Mouse (Mus musculus) megakaryocyte, embryonic 14.5 days (primary cell): Measurements from ENCODE around the gene Ube2h. TPM values are rescaled to one million over a fixed set of nuclear protein-coding genes. Genes with fewer than 3 reads are reported as not detected.

Experiments used
- H3K27me3 ChIP-seq: replicated peaks from 2 replicates; pipeline ENCODE3; 2012; ENCODE audit warnings: inconsistent platforms
- H3K36me3 ChIP-seq: replicated peaks from 2 replicates; pipeline ENCODE3; 2012; ENCODE audit warnings: low read length, inconsistent platforms, mixed read lengths
- H3K4me1 ChIP-seq: 2 replicates; pipeline ENCODE4 v1.6.1; 2012; ENCODE audit warnings: inconsistent platforms
- H3K4me3 ChIP-seq: replicated peaks from 2 replicates; pipeline ENCODE3; 2012; ENCODE audit warnings: moderate library complexity, mild to moderate bottlenecking, inconsistent platforms
- H3K9me3 ChIP-seq: 2 replicates; pipeline ENCODE4 v1.6.1; 2012; ENCODE audit warnings: inconsistent platforms
- FLI1 ChIP-seq: IDR thresholded peaks from 2 replicates; pipeline ENCODE4 v1.6.1; 2012; ENCODE audit warnings: low read length, inconsistent platforms, mixed read lengths
- GATA1 ChIP-seq: IDR thresholded peaks from 3 replicates; pipeline ENCODE4 v1.6.1; 2012; ENCODE audit warnings: mixed read lengths, low read length, inconsistent platforms, borderline replicate concordance
- polyA plus RNA-seq: library from polyadenylated mRNA; stranded (reverse); fragments of >175 nt; gene quantifications from 2 replicates; pipeline ENCODE4 v1.2.3, GENCODE M21; 2012; ENCODE audit warnings: low replicate concordance; ENCODE audit not compliant: insufficient read depth

Ube2h gene
- polyA plus RNA-seq, 1 experiment: 20.5 TPM

DNA sequence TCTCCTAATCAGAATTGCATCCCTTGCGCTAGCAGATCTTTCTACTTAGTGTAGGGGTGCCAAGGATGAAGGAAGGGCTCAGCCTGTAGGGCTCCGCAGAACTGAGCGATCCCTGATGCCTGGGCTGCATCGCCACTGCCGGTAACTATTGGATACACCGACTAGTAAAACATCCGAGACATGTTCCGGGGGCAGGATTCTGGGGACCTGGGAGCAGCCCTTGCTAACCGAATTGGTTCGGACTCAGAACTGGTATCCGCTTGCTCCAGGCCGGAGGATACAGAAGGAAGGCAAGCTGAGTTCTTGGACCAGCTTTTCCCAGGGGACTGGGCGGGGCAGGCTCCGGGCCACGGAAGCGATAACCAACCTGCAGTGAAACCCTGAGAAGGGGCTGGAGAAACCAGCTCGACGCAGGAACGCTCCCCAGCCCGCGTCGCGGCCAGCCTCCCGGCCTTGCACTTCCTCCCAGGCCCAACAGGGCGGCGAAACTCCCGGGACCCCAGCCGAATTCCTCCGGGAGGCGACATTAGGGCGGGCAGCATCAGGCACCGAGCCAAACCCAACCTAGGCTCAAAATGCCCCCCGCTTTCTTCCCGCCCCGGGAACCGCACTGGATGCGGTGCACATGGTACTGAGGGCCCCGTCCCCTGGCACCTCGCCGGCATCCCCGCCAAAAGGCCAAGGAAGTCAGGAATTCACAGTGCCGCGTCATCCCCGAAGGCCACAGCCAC is 131.4 kb downstream of the Ube2h start:
- H3K4me1 ChIP-seq: peaks cover 61% of the 10 kb centered on the region
- H3K9me3 ChIP-seq: no peaks in the 10 kb centered on the region
- H3K4me3 ChIP-seq: peak overlapping the region; percentile 88
- peaks cover 99% of the 10 kb centered on the region for H3K27me3 ChIP-seq
- TF ChIP-seq FLI1 (no peak), GATA1 (no peak)
- no peaks in the 10 kb centered on the region for H3K36me3 ChIP-seq

DNA sequence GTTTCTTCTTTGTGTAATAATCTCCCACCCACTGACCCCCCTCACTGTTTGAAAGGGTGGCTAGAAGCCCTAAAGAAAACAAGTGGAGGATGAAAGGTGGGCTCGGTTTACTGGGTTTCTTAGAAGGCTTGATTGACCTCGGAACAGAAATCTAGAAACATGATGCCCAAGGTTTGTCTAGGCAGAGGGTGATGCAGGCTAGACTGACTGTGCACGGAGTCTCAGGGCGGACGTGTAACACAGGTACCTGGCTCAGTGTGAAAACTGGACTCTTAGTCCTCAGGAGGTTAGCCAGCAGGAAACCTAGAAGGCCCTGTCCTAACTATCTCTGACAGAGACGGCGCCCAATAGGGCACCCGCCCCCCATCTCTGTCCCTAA is 131.9 kb downstream of the Ube2h start:
- Histone ChIP-seq H3K27me3 (peaks cover 100% of the 10 kb centered on the region), H3K4me1 (peaks cover 57% of the 10 kb centered on the region), H3K36me3 (no peaks in the 10 kb centered on the region), H3K9me3 (no peaks in the 10 kb centered on the region), H3K4me3 (no peak overlapping the region)
- TF ChIP-seq FLI1 (no peak), GATA1 (no peak)

DNA sequence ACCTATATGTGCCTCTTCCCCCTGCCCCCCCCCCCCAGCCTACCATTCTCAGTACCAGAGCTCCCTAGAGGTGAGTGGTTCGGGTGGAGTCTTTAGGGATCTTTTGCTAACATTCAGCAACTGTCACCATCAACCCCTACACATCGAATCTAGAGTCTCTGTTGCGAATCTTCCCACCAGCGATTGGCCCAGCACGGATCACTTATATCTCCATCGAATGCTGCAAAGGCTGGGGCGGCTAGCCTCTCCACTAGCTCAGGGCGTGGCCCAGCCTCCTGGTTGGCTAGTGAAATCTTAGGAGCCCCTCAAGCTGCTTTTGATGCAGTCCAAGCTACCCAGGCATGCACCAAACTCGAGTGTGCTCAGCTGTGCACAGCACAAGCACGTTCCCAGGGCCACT is 132.4 kb downstream of the Ube2h start:
- TF ChIP-seq GATA1 (no peak), FLI1 (no peak)
- no peaks in the 10 kb centered on the region for H3K9me3 ChIP-seq
- peaks cover 100% of the 10 kb centered on the region for H3K27me3 ChIP-seq
- H3K4me3 ChIP-seq: no peak overlapping the region
- H3K36me3 ChIP-seq: no peaks in the 10 kb centered on the region
- peaks cover 56% of the 10 kb centered on the region for H3K4me1 ChIP-seq

GRCm38 (mm10) chr6:30171226-30171625 is 133.1 kb downstream of the Ube2h start:
- peaks cover 58% of the 10 kb centered on the region for H3K4me1 ChIP-seq
- H3K9me3 ChIP-seq: no peaks in the 10 kb centered on the region
- H3K27me3 ChIP-seq: peaks cover 100% of the 10 kb centered on the region
- no peaks in the 10 kb centered on the region for H3K36me3 ChIP-seq
- no peak for TF ChIP-seq FLI1
- TF ChIP-seq GATA1: no peak
- peak overlapping the region; percentile 15 for H3K4me3 ChIP-seq

DNA sequence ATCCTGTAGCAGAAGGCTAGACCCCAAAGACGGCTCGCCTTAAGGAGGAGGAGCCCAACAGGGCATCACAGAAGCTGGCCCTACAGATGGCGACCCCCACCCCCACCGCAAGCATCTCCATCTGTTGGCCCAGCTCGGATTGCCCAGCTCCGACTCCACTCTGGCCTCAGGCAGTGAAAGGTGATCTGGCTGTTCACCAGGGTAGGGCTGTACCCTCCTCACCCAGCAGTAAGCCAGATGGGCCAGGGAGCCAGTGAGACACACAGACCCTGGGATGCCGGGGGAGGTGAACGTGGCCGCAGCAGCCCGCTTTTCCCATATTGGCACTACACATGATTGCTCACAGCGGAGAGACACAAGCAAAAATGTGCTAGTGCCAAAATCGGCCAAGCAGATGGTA is 135.2 kb downstream of the Ube2h start:
- peaks cover 96% of the 10 kb centered on the region for H3K27me3 ChIP-seq
- no peaks in the 10 kb centered on the region for H3K9me3 ChIP-seq
- H3K36me3 ChIP-seq: no peaks in the 10 kb centered on the region
- H3K4me3 ChIP-seq: no peak overlapping the region
- TF ChIP-seq GATA1: no peak
- TF ChIP-seq FLI1: no peak
- H3K4me1 ChIP-seq: peaks cover 44% of the 10 kb centered on the region

DNA sequence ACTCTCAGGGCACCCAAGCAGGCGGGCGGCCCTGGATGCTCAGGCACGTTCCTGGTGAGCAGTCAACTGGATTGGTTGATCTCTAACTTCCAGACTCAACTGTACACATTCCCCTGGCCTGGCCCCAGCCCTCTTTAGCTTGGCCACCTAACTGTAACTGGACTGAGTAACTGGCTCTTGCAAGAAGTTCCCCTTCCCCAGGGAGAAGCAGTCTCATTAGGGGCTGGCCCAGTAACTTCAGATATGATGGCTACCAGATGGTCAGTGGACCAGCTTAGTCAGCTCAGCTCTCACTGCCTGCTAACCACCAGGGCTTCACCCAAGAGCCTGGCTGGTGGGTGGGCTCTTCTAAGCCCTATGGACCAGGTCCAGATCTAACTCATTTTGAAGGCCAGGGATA is 136.1 kb downstream of the Ube2h start:
- Histone ChIP-seq H3K27me3 (peaks cover 93% of the 10 kb centered on the region), H3K9me3 (no peaks in the 10 kb centered on the region), H3K4me1 (peaks cover 35% of the 10 kb centered on the region), H3K36me3 (no peaks in the 10 kb centered on the region), H3K4me3 (no peak overlapping the region)
- no peak for TF ChIP-seq FLI1
- no peak for TF ChIP-seq GATA1

GRCm38 (mm10) chr6:30167192-30167591 is 137.1 kb downstream of the Ube2h start:
- TF ChIP-seq GATA1: no peak
- no peak for TF ChIP-seq FLI1
- peaks cover 93% of the 10 kb centered on the region for H3K27me3 ChIP-seq

DNA sequence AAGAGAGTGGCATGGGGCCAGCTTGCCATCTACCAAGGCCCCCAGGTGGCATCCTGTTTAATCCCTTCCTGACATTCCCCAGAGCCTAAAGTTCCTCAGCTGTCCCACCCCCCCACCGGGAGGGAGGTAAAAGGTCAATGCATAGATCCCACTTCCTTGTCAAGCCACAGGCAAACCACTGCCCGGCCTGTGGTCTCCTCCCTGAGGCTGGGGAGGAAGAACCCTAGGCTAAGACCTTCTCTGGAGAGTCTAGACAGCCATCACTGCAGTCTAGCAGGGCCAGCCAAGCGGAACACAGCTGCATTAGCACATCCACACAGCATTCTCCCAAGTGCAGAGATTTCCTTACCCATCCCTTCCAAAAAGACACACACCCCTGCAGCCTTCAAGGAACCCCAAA is 138.0 kb downstream of the Ube2h start:
- Histone ChIP-seq H3K4me3 (no peak overlapping the region), H3K9me3 (no peaks in the 10 kb centered on the region), H3K36me3 (no peaks in the 10 kb centered on the region), H3K4me1 (peaks cover 36% of the 10 kb centered on the region), H3K27me3 (peaks cover 90% of the 10 kb centered on the region)
- TF ChIP-seq GATA1: no peak

More at GRCm38 (mm10) chr6:30167192-30167591, 137.1 kb downstream of the Ube2h start:
- H3K4me3 ChIP-seq: no peak overlapping the region
- no peaks in the 10 kb centered on the region for H3K36me3 ChIP-seq
- H3K9me3 ChIP-seq: no peaks in the 10 kb centered on the region
- H3K4me1 ChIP-seq: peaks cover 33% of the 10 kb centered on the region

DNA sequence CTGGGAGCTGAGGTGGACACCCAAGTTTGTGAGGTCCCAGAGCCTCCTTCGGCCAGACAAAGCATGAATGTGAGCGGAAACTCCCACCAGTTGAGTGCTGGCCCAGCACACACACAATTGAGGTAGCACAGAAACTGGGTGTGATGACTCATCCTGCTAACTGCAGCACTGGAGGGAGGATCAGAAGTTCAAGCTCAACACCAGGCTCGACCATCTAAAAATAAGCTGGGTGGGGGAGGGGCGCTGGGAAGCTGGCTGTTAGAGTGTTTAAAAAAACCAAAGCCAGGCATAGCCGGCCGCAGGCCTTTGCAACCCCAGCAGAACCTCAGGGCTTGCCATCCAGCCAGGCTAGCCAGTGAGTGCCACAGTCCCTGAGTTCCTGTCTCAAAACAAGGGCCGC is 142.2 kb downstream of the Ube2h start:
- Histone ChIP-seq H3K27me3 (peaks cover 75% of the 10 kb centered on the region), H3K36me3 (no peaks in the 10 kb centered on the region), H3K4me3 (no peak overlapping the region), H3K9me3 (no peaks in the 10 kb centered on the region), H3K4me1 (peaks cover 49% of the 10 kb centered on the region)
- TF ChIP-seq GATA1: no peak
- no peak for TF ChIP-seq FLI1

DNA sequence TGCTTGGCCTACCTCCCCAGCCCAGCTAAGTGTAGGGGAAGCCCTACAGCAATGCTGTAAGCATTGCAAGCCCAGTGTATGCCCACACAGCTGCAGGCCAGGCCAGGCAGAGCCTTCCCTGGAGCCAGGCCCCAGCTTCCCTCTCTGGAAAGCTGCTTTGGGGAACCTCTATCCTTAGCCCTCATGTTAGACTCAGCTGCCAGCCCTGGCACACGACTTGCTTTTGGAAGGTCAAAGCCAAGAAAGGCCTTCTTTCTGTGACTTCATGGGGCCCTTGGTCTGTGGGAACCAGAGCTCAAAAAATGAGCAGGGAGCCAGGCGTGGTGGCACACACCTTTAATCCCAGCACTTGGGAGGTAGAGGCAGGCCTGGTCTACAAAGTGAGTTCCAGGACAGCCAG is 142.7 kb downstream of the Ube2h start:
- Histone ChIP-seq H3K4me3 (no peak overlapping the region), H3K36me3 (no peaks in the 10 kb centered on the region), H3K9me3 (no peaks in the 10 kb centered on the region), H3K27me3 (peaks cover 70% of the 10 kb centered on the region), H3K4me1 (peaks cover 44% of the 10 kb centered on the region)
- TF ChIP-seq FLI1 (no peak), GATA1 (no peak)

Other genes with a start within 250 kb of the Ube2h start
- 51.0 and 80.3 TPM in 2 replicates for gene Zc3hc1, start 86.5 kb upstream of the Ube2h start, polyA plus RNA-seq
- 6.6 and 8.2 TPM in 2 replicates for gene Klhdc10, start 97.3 kb upstream of the Ube2h start, polyA plus RNA-seq
- gene Tmem209, start 205.2 kb upstream of the Ube2h start, polyA plus RNA-seq: 1.7 TPM in 1 of 2 replicates, not detected in the other
- not detected in 2 replicates for gene Ssmem1, start 205.3 kb upstream of the Ube2h start, polyA plus RNA-seq
- gene Cpa2, start 237.0 kb upstream of the Ube2h start, polyA plus RNA-seq: not detected in 2 replicates